Mouse (Mus musculus) thymus, adult 2 months (tissue): Measurements from ENCODE around the gene Sigirr. TPM values are rescaled to one million over a fixed set of nuclear protein-coding genes. Genes with fewer than 3 reads are reported as not detected.

ENCODE experiments used
- DNase-seq: peaks from one replicate; pipeline ENCODE4 v3.0.0; 2021
- H3K27ac ChIP-seq: fragments of 200-500 bp; 2 replicates; pipeline ENCODE4 v1.5.1; 2012; ENCODE audit warnings: low read length, control low read depth; ENCODE audit not compliant: control insufficient read depth, insufficient read depth
- H3K27me3 ChIP-seq: fragments of 200-500 bp; 2 replicates; pipeline ENCODE4 v1.6.1; 2012; ENCODE audit warnings: mild to moderate bottlenecking, low read length, moderate library complexity, mixed read lengths; ENCODE audit not compliant: control insufficient read depth, insufficient read depth
- H3K36me3 ChIP-seq: fragments of 200-500 bp; 2 replicates; pipeline ENCODE4 v1.6.1; 2012; ENCODE audit warnings: mild to moderate bottlenecking, low read length, moderate library complexity; ENCODE audit not compliant: control insufficient read depth, insufficient read depth
- H3K4me1 ChIP-seq: fragments of 200-500 bp; replicated peaks from 2 replicates; pipeline ENCODE4 v1.6.1; 2012; ENCODE audit warnings: low read length; ENCODE audit not compliant: control insufficient read depth, insufficient read depth
- H3K4me3 ChIP-seq: fragments of 200-500 bp; 2 replicates; pipeline ENCODE4 v1.5.1; 2012; ENCODE audit warnings: mild to moderate bottlenecking, low read length, control low read depth, moderate library complexity; ENCODE audit not compliant: control insufficient read depth, insufficient read depth
- CTCF ChIP-seq: fragments of 200-500 bp; IDR thresholded peaks from 2 replicates; pipeline ENCODE4 v1.5.1; 2012; ENCODE audit warnings: mild to moderate bottlenecking, control low read depth, low read length, moderate library complexity, borderline replicate concordance; ENCODE audit not compliant: control insufficient read depth, poor library complexity, insufficient read depth; ENCODE audit errors: extremely low read depth
- POLR2A ChIP-seq: fragments of 200-500 bp; IDR thresholded peaks from 2 replicates; pipeline ENCODE4 v1.6.1; 2012; ENCODE audit warnings: mild to moderate bottlenecking, low read length, control low read depth, moderate library complexity; ENCODE audit not compliant: control insufficient read depth, poor library complexity, insufficient read depth; ENCODE audit errors: extremely low read depth
- WGBS: fragments of 180-500 bp; shearing (Covaris S2); methylation state at CpG from one replicate; pipeline ENCODE4 v1.1.7; 2018; 5-methylcytosine and 5-hydroxymethylcytosine counted together
- polyA plus RNA-seq: library from polyadenylated mRNA; depleted of rRNA; stranded (reverse); fragments of >200 nt; gene quantifications from 2 replicates; pipeline ENCODE4 v1.2.3, GENCODE M21; 2012

Gene Sigirr
- polyA plus RNA-seq, 1 experiment, result 67.3 TPM

GRCm38 (mm10) chr7:141062525-141062924 lies 37.8 kb downstream of the Sigirr start:
- H3K27me3 ChIP-seq, result peaks cover 6% of the 10 kb centered on the region; the same call in 1 of the 2 replicates
- no peak for DNase-seq
- H3K27ac ChIP-seq, result no peak overlapping the region
- TF ChIP-seq CTCF, result no peak
- no peak for TF ChIP-seq POLR2A
- H3K4me3 ChIP-seq, result no peak overlapping the region
- H3K4me1 ChIP-seq, result peaks cover 22% of the 10 kb centered on the region
- WGBS, result 71% methylated on average over 7 of the region's 7 CpGs
- no peaks in the 10 kb centered on the region for H3K36me3 ChIP-seq

- no peak for DNase-seq
- Histone ChIP-seq H3K27me3 (peaks cover 6% of the 10 kb centered on the region; the same call in 1 of the 2 replicates), H3K27ac (no peak overlapping the region), H3K4me3 (no peak overlapping the region), H3K4me1 (peaks cover 22% of the 10 kb centered on the region), H3K36me3 (no peaks in the 10 kb centered on the region)
- 9% methylated on average over 37 of the region's 37 CpGs for WGBS
- no peak for TF ChIP-seq POLR2A
- no peak for TF ChIP-seq CTCF
Observed at GRCm38 (mm10) chr7:141061269-141061692, 39.1 kb downstream of the Sigirr start.

GRCm38 (mm10) chr7:141060426-141061242 lies 39.7 kb downstream of the Sigirr start, which contains the start of gene B4galnt4:
TSS of gene B4galnt4 (plus strand) at chr7:141061104.
- H3K4me3 ChIP-seq, result peak within 1 kb of the TSS; percentile 3
- TF ChIP-seq CTCF (no peak), POLR2A (no peak)
- peak; percentile 30 for DNase-seq
- whole genome bisulfite sequencing, result 3% methylated on average over 72 of the region's 72 CpGs
- H3K36me3 ChIP-seq, result no peaks in the 10 kb centered on the region
- H3K4me1 ChIP-seq, result peaks cover 22% of the 10 kb centered on the region
- no peak within 1 kb of the TSS for H3K27ac ChIP-seq
- H3K27me3 ChIP-seq, result peaks cover 6% of the 10 kb centered on the region; the same call in 1 of the 2 replicates

- H3K36me3 ChIP-seq, result no peaks in the 10 kb centered on the region
- WGBS, result 82% methylated on average over 2 of the region's 2 CpGs
- H3K27ac ChIP-seq, result no peak overlapping the region
- no peak overlapping the region for H3K4me3 ChIP-seq
- DNase-seq, result no peak
- H3K27me3 ChIP-seq, result peaks cover 6% of the 10 kb centered on the region; the same call in 1 of the 2 replicates
- peaks cover 22% of the 10 kb centered on the region for H3K4me1 ChIP-seq
- TF ChIP-seq POLR2A (no peak), CTCF (no peak)
Observed at GRCm38 (mm10) chr7:141059929-141060328, 40.4 kb downstream of the Sigirr start.

GRCm38 (mm10) chr7:141058601-141059341 lies 41.6 kb downstream of the Sigirr start:
- H3K27me3 ChIP-seq, result peaks cover 6% of the 10 kb centered on the region; the same call in 1 of the 2 replicates
- H3K27ac ChIP-seq, result no peak overlapping the region
- no peak overlapping the region for H3K4me3 ChIP-seq
- H3K36me3 ChIP-seq, result no peaks in the 10 kb centered on the region
- DNase-seq, result no peak
- TF ChIP-seq CTCF (no peak), POLR2A (no peak)
- WGBS, result 25% methylated on average over 14 of the region's 14 CpGs
- H3K4me1 ChIP-seq, result peaks cover 16% of the 10 kb centered on the region

- no peak overlapping the region for H3K27ac ChIP-seq
- 97% methylated on average over 1 of the region's 1 CpGs for WGBS
- H3K4me3 ChIP-seq, result no peak overlapping the region
- peaks cover 6% of the 10 kb centered on the region; the same call in 1 of the 2 replicates for H3K27me3 ChIP-seq
- no peak for TF ChIP-seq POLR2A
- no peak for TF ChIP-seq CTCF
- H3K4me1 ChIP-seq, result peaks cover 14% of the 10 kb centered on the region
- no peaks in the 10 kb centered on the region for H3K36me3 ChIP-seq
- DNase-seq, result no peak
Observed at GRCm38 (mm10) chr7:141057541-141057940, 42.8 kb downstream of the Sigirr start.
